Mouse (Mus musculus) effector memory CD4-positive, alpha-beta T cell, adult 7 months (primary cell): ENCODE results near the gene Mab21l1. TPM values are rescaled to one million over a fixed set of nuclear protein-coding genes. Genes with fewer than 3 reads are reported as not detected.

Source experiments
- polyA plus RNA-seq: library from polyadenylated mRNA; unstranded; fragments of 100-300 nt; shearing (Covaris generic); gene quantifications from one replicate; pipeline ENCODE4 v1.2.1, GENCODE M21; 2017

Mab21l1 gene
- polyA plus RNA-seq: not detected

DNA sequence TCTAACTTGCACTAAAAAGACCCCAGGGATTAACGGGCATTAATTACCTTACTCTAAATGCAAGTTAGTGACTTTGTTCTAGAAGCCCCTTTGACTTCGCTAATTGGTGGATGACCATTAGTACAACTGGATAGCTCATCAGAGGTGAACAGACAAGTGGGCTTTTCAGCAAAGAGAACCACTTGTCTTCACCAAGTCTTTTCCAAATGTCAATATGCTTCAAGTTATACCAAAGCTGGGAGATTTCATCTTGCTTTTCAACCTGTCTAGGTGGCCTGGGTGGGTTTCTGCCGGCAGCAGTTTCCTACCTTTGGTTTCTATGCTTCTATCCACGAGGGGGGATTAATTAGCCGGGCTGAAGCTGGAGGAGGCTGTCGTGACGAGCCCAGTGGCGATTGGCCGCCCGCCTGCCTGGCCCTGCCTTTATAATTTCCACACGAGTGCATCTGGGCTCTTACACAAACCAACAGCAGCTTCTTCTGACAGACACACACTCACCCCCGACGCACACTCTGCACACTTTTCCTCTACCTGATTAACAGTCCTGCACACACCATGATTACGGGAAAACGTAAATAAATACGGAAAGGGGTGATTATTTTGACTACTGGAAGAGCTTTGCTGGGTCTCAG, at the start of gene Mab21l1:
Gene Mab21l1, plus strand, starts transcription at position 455 of the 632 bp plus-strand sequence.

